In the genomic region with DNA sequence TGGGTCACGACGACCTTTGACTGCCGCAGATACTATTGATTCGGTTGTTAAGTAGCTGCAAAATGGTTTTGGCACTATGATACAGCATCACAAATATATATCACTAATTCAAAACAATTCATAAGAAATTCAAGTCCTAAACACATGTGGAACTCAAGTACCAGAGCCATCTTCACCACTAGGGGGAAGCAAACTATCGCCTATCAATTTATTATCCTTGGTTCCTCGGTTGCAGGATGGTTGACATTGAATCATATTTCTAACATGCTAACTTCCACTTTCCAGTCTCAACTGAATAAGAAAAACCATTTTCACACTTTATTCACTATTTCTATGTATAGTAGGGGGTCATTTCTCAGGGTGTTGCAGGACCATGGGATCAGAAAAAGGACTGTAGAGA, we compare ENCODE assay signal across 10 mouse cellular contexts. TPM values are rescaled to one million over a fixed set of nuclear protein-coding genes. Genes with fewer than 3 reads are reported as not detected.
A peak's percentile ranks its signal among the peaks of the same experiment; 100 is the strongest.
DNase-seq lines count a peak whose midpoint lies in the region; ATAC-seq and TF ChIP-seq lines count a peak whose summit lies in the region.
"Had no signal": no experiment of that assay in that cellular context is flagged by ENCODE, and none has a peak within 500 bp of the region (broad histone marks: within the 10 kb centered on the region; RNA-seq: fewer than 3 reads in every experiment).

No protein-coding gene starts in this region.

- H3K9ac ChIP-seq in embryonic facial prominence, embryonic 11.5 days (replicated peaks; ENCODE audit: low read length): no peak overlapping the region
- no peak overlapping the region for H3K9ac ChIP-seq in intestine, postnatal 0 days (ENCODE audit: low read depth, low read length)
- H3K9ac ChIP-seq: heart, embryonic 15.5 days; neural tube, embryonic 13.5 days had no signal

- peak; percentile 90 for TF ChIP-seq CTCF in intestine, postnatal 0 days (IDR thresholded peaks at IDR 0.05; ENCODE audit: low read depth)

- H3K36me3 ChIP-seq in embryonic facial prominence, embryonic 11.5 days (replicated peaks; ENCODE audit: control insufficient read depth, insufficient read depth, low read depth, low read length): no peaks in the 10 kb centered on the region
- H3K36me3 ChIP-seq in intestine, postnatal 0 days (ENCODE audit: control insufficient read depth, insufficient read depth): no peaks in the 10 kb centered on the region
- H3K36me3 ChIP-seq: heart, embryonic 15.5 days; neural tube, embryonic 13.5 days had no signal

- WGBS in embryonic facial prominence, embryonic 11.5 days: 30% methylated on average over 6 of the region's 6 CpGs
- 22% methylated on average over 6 of the region's 6 CpGs for WGBS in intestine, postnatal 0 days

- 0 out of 2 replicates have a peak, but pooled peaks have one; percentile 43 for ATAC-seq in cerebellum, adult (ENCODE audit: insufficient number of reproducible peaks, low FRiP score, low TSS enrichment)
- no peak for ATAC-seq in embryonic facial prominence, embryonic 11.5 days (replicated peaks; ENCODE audit: insufficient number of reproducible peaks, low FRiP score, low TSS enrichment, low read depth)
- ATAC-seq in intestine, postnatal 0 days: no peak

- no peaks in the 10 kb centered on the region for H3K27me3 ChIP-seq in embryonic facial prominence, embryonic 11.5 days (ENCODE audit: control insufficient read depth, insufficient read depth, low read length)
- no peaks in the 10 kb centered on the region for H3K27me3 ChIP-seq in intestine, postnatal 0 days (replicated peaks; ENCODE audit: control insufficient read depth, insufficient read depth, low read length)
- H3K27me3 ChIP-seq: neural tube, embryonic 13.5 days had no signal

- H3K4me3 ChIP-seq in embryonic facial prominence, embryonic 11.5 days (ENCODE audit: low read depth, low read length): no peak overlapping the region
- no peak overlapping the region for H3K4me3 ChIP-seq in intestine, postnatal 0 days (ENCODE audit: low read depth, low read length)
- H3K4me3 ChIP-seq: heart, embryonic 15.5 days; neural tube, embryonic 13.5 days had no signal

- no peaks in the 10 kb centered on the region for H3K4me1 ChIP-seq in embryonic facial prominence, embryonic 11.5 days (ENCODE audit: control insufficient read depth, insufficient read depth, low read length)
- H3K4me1 ChIP-seq in intestine, postnatal 0 days (replicated peaks; ENCODE audit: control insufficient read depth, insufficient read depth, low read length): no peaks in the 10 kb centered on the region

- H3K4me2 ChIP-seq in embryonic facial prominence, embryonic 11.5 days (ENCODE audit: low read depth, low read length): no peak overlapping the region
- no peak overlapping the region for H3K4me2 ChIP-seq in intestine, postnatal 0 days (replicated peaks; ENCODE audit: low read depth)
- H3K4me2 ChIP-seq: heart, embryonic 15.5 days; neural tube, embryonic 13.5 days had no signal

- no peaks in the 10 kb centered on the region for H3K9me3 ChIP-seq in embryonic facial prominence, embryonic 11.5 days (replicated peaks; ENCODE audit: control insufficient read depth, low read length)
- no peaks in the 10 kb centered on the region for H3K9me3 ChIP-seq in intestine, postnatal 0 days (ENCODE audit: control insufficient read depth)
- H3K9me3 ChIP-seq: heart, embryonic 15.5 days; neural tube, embryonic 13.5 days had no signal

- DNase-seq in cerebellum, adult 11-12 months: no peak
- peak; percentile 19 for DNase-seq in urinary bladder, postnatal 25 days (ENCODE audit: low spot score)
- no peak for DNase-seq in urinary bladder, postnatal 4 days (ENCODE audit: low spot score in 2 of 2)
- DNase-seq in embryonic facial prominence, embryonic 11.5 days (ENCODE audit: low spot score): peak; percentile 90
- DNase-seq in lung, postnatal 14 days: peak; percentile 70
- peak; percentile 28 for DNase-seq in right cerebral cortex, postnatal 4 days

- H3K27ac ChIP-seq in embryonic facial prominence, embryonic 11.5 days (replicated peaks; ENCODE audit: low read depth, low read length): no peak overlapping the region
- no peak overlapping the region for H3K27ac ChIP-seq in intestine, postnatal 0 days (ENCODE audit: low read depth, low read length)
- H3K27ac ChIP-seq: heart, embryonic 15.5 days; neural tube, embryonic 13.5 days had no signal

RNA-seq across cellular contexts. Expression of a gene that starts 19.0 kb away (rescaled TPM):
- 101 and 103 TPM in 2 replicates for polyA plus RNA-seq in embryonic facial prominence, embryonic 11.5 days (2014; fragmentation: Nextera tagmentation; extraction: Ambion mirVana)
- 108 and 120 TPM in 2 replicates for polyA plus RNA-seq in intestine, postnatal 0 days (2015; fragmentation: Nextera tagmentation; extraction: Ambion mirVana)

RNA-seq across cellular contexts. Expression of a gene that starts 20.7 kb away (rescaled TPM):
- 0.22 TPM in 2 replicates for polyA plus RNA-seq in embryonic facial prominence, embryonic 11.5 days (2014; fragmentation: Nextera tagmentation; extraction: Ambion mirVana)
- polyA plus RNA-seq in intestine, postnatal 0 days (2015; fragmentation: Nextera tagmentation; extraction: Ambion mirVana): not detected in 2 replicates
- polyA plus RNA-seq: heart, embryonic 15.5 days had no signal

RNA-seq across cellular contexts. Expression of a gene that starts 24.2 kb away (rescaled TPM):
- polyA plus RNA-seq in embryonic facial prominence, embryonic 11.5 days (2014; fragmentation: Nextera tagmentation; extraction: Ambion mirVana): 127 and 131 TPM in 2 replicates
- 355 and 422 TPM in 2 replicates for polyA plus RNA-seq in intestine, postnatal 0 days (2015; fragmentation: Nextera tagmentation; extraction: Ambion mirVana)

RNA-seq across cellular contexts. Expression of a gene that starts 45.8 kb away (rescaled TPM):
- polyA plus RNA-seq in embryonic facial prominence, embryonic 11.5 days (2014; fragmentation: Nextera tagmentation; extraction: Ambion mirVana): 300 and 312 TPM in 2 replicates
- 203 and 213 TPM in 2 replicates for polyA plus RNA-seq in intestine, postnatal 0 days (2015; fragmentation: Nextera tagmentation; extraction: Ambion mirVana)

Comparison
In these comparisons a context has a peak if more than half of its experiments do, and no peak if none do; other contexts are left out.
1. DNase-seq: peak in urinary bladder, postnatal 25 days (single experiment), embryonic facial prominence, embryonic 11.5 days (single experiment), lung, postnatal 14 days (single experiment) and right cerebral cortex, postnatal 4 days (single experiment); none in cerebellum, adult 11-12 months (single experiment) and urinary bladder, postnatal 4 days (0 of 2).